Mouse (Mus musculus) liver, adult 2 months (tissue): ENCODE results near the gene Zfp995. TPM values are rescaled to one million over a fixed set of nuclear protein-coding genes. Genes with fewer than 3 reads are reported as not detected.
"Not testable (repeated sequence)": the region's sequence is repeated elsewhere in the genome, so short reads cannot be mapped to it uniquely, and the experiment has no call there.

ENCODE experiments used
- DNase-seq: peaks from one replicate; pipeline ENCODE4 v3.0.0-alpha.2; 2011; ENCODE audit warnings: low read depth, low spot score; ENCODE audit errors: extremely low read depth
- H3K27ac ChIP-seq: fragments of 200-500 bp; replicated peaks from 2 replicates; pipeline ENCODE4 v1.5.1; 2012; ENCODE audit warnings: low read depth, mild to moderate bottlenecking, control low read depth, inconsistent platforms, low read length; ENCODE audit not compliant: insufficient read depth
- H3K27me3 ChIP-seq: fragments of 200-500 bp; 2 replicates; pipeline ENCODE4 v1.6.1; 2012; ENCODE audit warnings: mild to moderate bottlenecking, moderate library complexity, low read length, inconsistent platforms; ENCODE audit not compliant: control insufficient read depth, insufficient read depth
- H3K36me3 ChIP-seq: fragments of 200-500 bp; 2 replicates; pipeline ENCODE4 v1.6.1; 2012; ENCODE audit warnings: low read length, inconsistent platforms; ENCODE audit not compliant: control insufficient read depth, insufficient read depth
- H3K4me1 ChIP-seq: fragments of 200-500 bp; 2 replicates; pipeline ENCODE4 v1.6.1; 2011; ENCODE audit warnings: low read length; ENCODE audit not compliant: control insufficient read depth, insufficient read depth
- H3K4me3 ChIP-seq: fragments of 200-500 bp; 2 replicates; pipeline ENCODE4 v1.5.1; 2011; ENCODE audit warnings: low read depth, mild to moderate bottlenecking, control low read depth, low read length, moderate library complexity; ENCODE audit not compliant: insufficient read depth
- H3K79me2 ChIP-seq: fragments of 200-500 bp; 2 replicates; pipeline ENCODE4 v1.6.1; 2012; ENCODE audit warnings: inconsistent platforms, mild to moderate bottlenecking, low read length, moderate library complexity; ENCODE audit not compliant: control insufficient read depth, insufficient read depth
- H3K9ac ChIP-seq: fragments of 200-500 bp; 2 replicates; pipeline ENCODE4 v1.6.1; 2012; ENCODE audit warnings: low read depth, mild to moderate bottlenecking, control low read depth, inconsistent platforms, low read length
- CTCF ChIP-seq: fragments of 200-500 bp; IDR thresholded peaks from 2 replicates; pipeline ENCODE4 v1.5.1; 2011; ENCODE audit warnings: low read depth, low read length, control low read depth
- POLR2A ChIP-seq: fragments of 200-500 bp; IDR thresholded peaks from 2 replicates; pipeline ENCODE4 v1.6.1; 2011; ENCODE audit warnings: low read length, control low read depth; ENCODE audit not compliant: insufficient read depth; ENCODE audit errors: extremely low read depth
- WGBS: fragments of 180-500 bp; shearing (Covaris S2); methylation state at CpG from one replicate; pipeline ENCODE4 v1.1.7; 2018; 5-methylcytosine and 5-hydroxymethylcytosine counted together
- polyA plus RNA-seq: library from polyadenylated mRNA; depleted of rRNA; stranded (reverse); fragments of >200 nt; gene quantifications from 2 replicates; pipeline ENCODE4 v1.2.3, GENCODE M21; 2012; rRNA removed
- total RNA-seq: library from RNA; depleted of rRNA; stranded (reverse); fragments of >200 nt; gene quantifications from 2 replicates; pipeline ENCODE4 v1.2.3, GENCODE M21; 2014; rRNA removed

Zfp995 gene
- total RNA-seq (4.0 and 4.8 TPM in 2 replicates), polyA plus RNA-seq (0.19 and 0.32 TPM in 2 replicates)

GRCm38 (mm10) chr17:21909456-21910052 is at the start of gene Zfp995:
Zfp995 (minus strand) TSS chr17:21909926.
- DNase-seq: peak; percentile 74

DNA sequence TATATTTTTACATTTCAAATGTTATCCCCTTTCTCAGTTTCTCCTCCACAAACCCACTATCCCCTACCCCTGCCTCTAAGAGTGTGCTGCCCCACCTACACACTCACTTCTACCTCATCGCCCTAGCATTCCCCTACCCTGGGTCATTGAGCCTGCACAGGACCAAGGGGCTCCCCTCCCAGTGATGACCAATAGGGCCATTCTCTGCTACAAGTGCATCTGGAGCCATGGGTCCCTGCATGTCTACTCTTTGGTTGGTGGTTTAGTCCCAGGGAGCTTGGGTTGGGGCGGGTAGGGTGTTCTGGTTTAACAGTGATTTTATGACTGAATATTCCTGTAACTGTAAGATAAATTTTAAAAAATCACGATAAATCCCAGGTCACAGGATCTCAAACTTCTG is 687 bp downstream of the Zfp995 start:
- peak; percentile 5 for DNase-seq
- TF ChIP-seq CTCF (no peak), POLR2A (no peak)
- 13% methylated on average over 3 of the region's 3 CpGs for WGBS
- Histone ChIP-seq H3K27me3 (no peaks in the 10 kb centered on the region), H3K79me2 (no peaks in the 10 kb centered on the region), H3K27ac (no peak overlapping the region), H3K4me1 (no peaks in the 10 kb centered on the region), H3K36me3 (peaks cover 2% of the 10 kb centered on the region; the same call in 1 of the 2 replicates), H3K9ac (peak overlapping the region; percentile 57; the same call in 1 of the 2 replicates), H3K4me3 (peak overlapping the region; percentile 73)

More at GRCm38 (mm10) chr17:21909456-21910052, at the start of gene Zfp995:
- TF ChIP-seq POLR2A: 0 out of 2 replicates have a peak, but pooled peaks have one; percentile 14
- H3K27ac ChIP-seq, H3K27me3 ChIP-seq, H3K4me1 ChIP-seq, H3K79me2 ChIP-seq, H3K36me3 ChIP-seq: not testable (repeated sequence)
- 1% methylated on average over 24 of the region's 24 CpGs for WGBS
- Histone ChIP-seq H3K4me3 (peak within 1 kb of the TSS; percentile 73), H3K9ac (peak within 1 kb of the TSS; percentile 57)

DNA sequence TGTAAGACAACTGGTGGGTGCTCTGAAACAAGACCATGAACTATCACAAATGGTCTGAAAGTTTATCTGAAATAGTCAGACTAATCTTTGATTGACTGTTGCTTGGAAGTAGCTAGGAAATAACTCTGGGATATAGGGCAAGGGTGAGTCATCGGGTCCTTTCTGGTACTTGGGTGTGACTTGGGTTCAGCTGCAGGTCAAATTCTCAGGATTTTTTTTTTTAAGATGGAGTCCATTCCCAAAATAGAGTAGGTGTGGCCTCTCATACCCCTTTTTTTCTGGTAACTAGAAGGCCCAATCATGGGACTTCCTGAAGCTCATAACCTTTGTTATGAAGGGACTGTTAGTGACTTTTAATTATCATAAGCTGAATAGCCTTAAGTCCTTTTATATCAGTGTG is 38.5 kb downstream of the Zfp995 start:
- 78% methylated on average over 1 of the region's 1 CpGs for WGBS
- Histone ChIP-seq H3K4me3 (no peak overlapping the region), H3K27me3 (0 out of 2 replicates have a peak, but pooled peaks cover 3% of the 10 kb centered on the region), H3K36me3 (no peaks in the 10 kb centered on the region), H3K79me2 (no peaks in the 10 kb centered on the region), H3K27ac (no peak overlapping the region), H3K4me1 (no peaks in the 10 kb centered on the region), H3K9ac (no peak overlapping the region)
- TF ChIP-seq POLR2A (no peak), CTCF (no peak)
- no peak for DNase-seq

GRCm38 (mm10) chr17:21846322-21846582 is 63.5 kb downstream of the Zfp995 start:
- not testable (repeated sequence) for DNase-seq, H3K36me3 ChIP-seq, H3K4me1 ChIP-seq, H3K27me3 ChIP-seq, H3K27ac ChIP-seq, H3K9ac ChIP-seq, H3K79me2 ChIP-seq, H3K4me3 ChIP-seq
- WGBS: 86% methylated on average over 8 of the region's 8 CpGs

- H3K79me2 ChIP-seq: peaks cover 3% of the 10 kb centered on the region; the same call in 1 of the 2 replicates
These were observed 64.0 kb downstream of the Zfp995 start, which contains the start of gene Zfp820 for GRCm38 (mm10) chr17:21845545-21846321. Zfp820 (minus strand) TSS chr17:21845772.

DNA sequence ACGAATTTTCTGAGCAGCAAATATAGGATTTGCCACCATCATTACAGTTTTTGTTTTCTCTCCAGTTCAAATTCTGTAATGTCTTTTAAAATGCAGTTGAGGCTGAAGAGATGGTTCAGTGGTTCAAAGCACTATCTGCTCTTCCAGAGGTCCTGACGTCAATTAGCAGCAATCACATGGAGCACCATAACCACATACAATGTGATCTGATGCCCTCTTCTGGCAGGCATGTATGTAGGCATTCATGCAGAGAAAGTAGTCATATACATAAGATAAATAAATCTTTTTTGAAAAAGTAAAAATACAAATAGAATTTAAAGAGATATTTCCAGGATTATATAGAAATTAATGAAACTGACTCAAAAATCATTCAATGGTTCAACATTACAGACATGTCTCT is 71.2 kb downstream of the Zfp995 start:
- TF ChIP-seq POLR2A (no peak), CTCF (no peak)
- H3K27ac ChIP-seq: no peak overlapping the region
- no peaks in the 10 kb centered on the region for H3K27me3 ChIP-seq
- no peaks in the 10 kb centered on the region; the same call in 1 of the 2 replicates for H3K36me3 ChIP-seq
- no peak overlapping the region for H3K9ac ChIP-seq
- 64% methylated on average over 2 of the region's 2 CpGs for WGBS
- peaks cover 3% of the 10 kb centered on the region; the same call in 1 of the 2 replicates for H3K79me2 ChIP-seq
- no peaks in the 10 kb centered on the region for H3K4me1 ChIP-seq
- DNase-seq: peak; percentile 22
- H3K4me3 ChIP-seq: no peak overlapping the region

More at GRCm38 (mm10) chr17:21845545-21846321, 64.0 kb downstream of the Zfp995 start, which contains the start of gene Zfp820:
- DNase-seq: peak; percentile 76
- Histone ChIP-seq H3K36me3 (no peaks in the 10 kb centered on the region), H3K4me1 (no peaks in the 10 kb centered on the region), H3K9ac (peak within 1 kb of the TSS; percentile 93), H3K27ac (0 out of 2 replicates have a peak within 1 kb of the TSS, but pooled peaks have one; percentile 1), H3K4me3 (peak within 1 kb of the TSS; percentile 98), H3K27me3 (no peaks in the 10 kb centered on the region)
- no peak for TF ChIP-seq CTCF
- TF ChIP-seq POLR2A: 0 out of 2 replicates have a peak, but pooled peaks have one; percentile 10
- WGBS: 3% methylated on average over 22 of the region's 22 CpGs

Other genes with a start within 250 kb of the Zfp995 start
- 1.8 and 7.8 TPM in 2 replicates for gene Gm10226, start 218.1 kb downstream of the Zfp995 start, total RNA-seq
- gene Gm10226, start 218.1 kb downstream of the Zfp995 start, polyA plus RNA-seq: not detected in 2 replicates
- 3.6 and 4.8 TPM in 2 replicates for gene Zfp760, start 202.2 kb downstream of the Zfp995 start, total RNA-seq
- gene Zfp760, start 202.2 kb downstream of the Zfp995 start, polyA plus RNA-seq: 0.31 and 0.40 TPM in 2 replicates
- gene Zfp229, start 179.1 kb downstream of the Zfp995 start, total RNA-seq: 4.1 and 7.2 TPM in 2 replicates
- 1.6 and 2.4 TPM in 2 replicates for gene Zfp229, start 179.1 kb downstream of the Zfp995 start, polyA plus RNA-seq
- 2.7 and 3.6 TPM in 2 replicates for gene Zfp820, start 64.2 kb downstream of the Zfp995 start, total RNA-seq
- 0.19 and 0.20 TPM in 2 replicates for gene Zfp820, start 64.2 kb downstream of the Zfp995 start, polyA plus RNA-seq
- 10.6 and 15.2 TPM in 2 replicates for gene Zfp942, start 52.5 kb upstream of the Zfp995 start, total RNA-seq
- 1.2 and 1.7 TPM in 2 replicates for gene Zfp942, start 52.5 kb upstream of the Zfp995 start, polyA plus RNA-seq
- 9.7 and 11.5 TPM in 2 replicates for gene Zfp943, start 52.6 kb upstream of the Zfp995 start, total RNA-seq
- gene Zfp943, start 52.6 kb upstream of the Zfp995 start, polyA plus RNA-seq: 2.6 and 2.7 TPM in 2 replicates